Mouse (Mus musculus) myocyte (in vitro differentiated cells): ENCODE results near the gene Terb1.

Experiments
- CEBPB ChIP-seq: IDR thresholded peaks from 2 replicates; pipeline ENCODE4 v1.6.1; 2011; ENCODE audit warnings: mild to moderate bottlenecking, moderate library complexity; ENCODE audit not compliant: poor library complexity, insufficient read depth, severe bottlenecking
- E2F4 ChIP-seq: IDR thresholded peaks from one replicate; pipeline ENCODE4 v1.6.1; 2011; ENCODE audit warnings: mild to moderate bottlenecking, control low read depth, moderate library complexity; ENCODE audit not compliant: insufficient read depth
- MAX ChIP-seq: IDR thresholded peaks from one replicate; pipeline ENCODE4 v1.6.1; 2011; ENCODE audit warnings: low read depth, mild to moderate bottlenecking, control low read depth
- MYOG ChIP-seq, 3 experiments: IDR thresholded peaks; one replicate each; pipeline ENCODE4 v1.6.1; 2011; ENCODE audit warnings: control low read depth in 2 of 3, low read depth in 2 of 3, mild to moderate bottlenecking in 2 of 3; ENCODE audit not compliant: insufficient read length in 2 of 3, control insufficient read depth in 1 of 3, insufficient read depth in 1 of 3
- POLR2A ChIP-seq: IDR thresholded peaks from one replicate; pipeline ENCODE4 v1.6.1; 2011; ENCODE audit warnings: low read depth, mild to moderate bottlenecking, control low read depth, moderate library complexity; ENCODE audit not compliant: insufficient read length
- POLR2AphosphoS2 ChIP-seq: IDR thresholded peaks from one replicate; pipeline ENCODE4 v1.6.1; 2011; ENCODE audit warnings: low read depth, control low read depth; ENCODE audit not compliant: insufficient read length
- TCF3 ChIP-seq: IDR thresholded peaks from one replicate; pipeline ENCODE4 v1.6.1; 2011; ENCODE audit warnings: low read depth, control low read depth; ENCODE audit not compliant: insufficient read length
- USF1 ChIP-seq: IDR thresholded peaks from one replicate; pipeline ENCODE4 v1.6.1; 2011; ENCODE audit warnings: low read depth, mild to moderate bottlenecking, control low read depth, moderate library complexity

DNA sequence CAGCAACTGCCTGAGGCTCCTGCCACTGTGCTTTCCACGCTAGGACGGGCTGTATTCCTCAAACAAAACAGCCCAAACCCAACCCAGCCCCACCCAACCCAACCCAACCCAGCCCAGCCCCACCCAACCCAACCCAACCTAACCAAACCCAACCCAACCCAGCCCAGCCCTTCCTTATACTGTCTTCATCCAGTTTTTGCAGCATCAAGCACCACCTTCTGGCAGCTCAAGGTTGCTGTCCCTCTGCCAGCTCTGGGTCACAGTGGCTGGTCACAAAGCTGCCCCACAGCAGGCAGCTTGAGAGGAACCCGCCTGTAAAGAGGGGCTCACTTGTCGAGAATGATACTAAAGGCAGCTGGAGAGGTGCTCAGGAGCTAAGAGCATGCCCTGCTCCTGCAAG is 75.4 kb downstream of the Terb1 start:
- no peak for TF ChIP-seq MAX
- TF ChIP-seq POLR2A: no peak
- no peak for TF ChIP-seq POLR2AphosphoS2
- TF ChIP-seq E2F4: no peak
- TF ChIP-seq CEBPB: no peak
- TF ChIP-seq MYOG (IDR thresholded peaks at IDR 0.05; ENCODE audit: control insufficient read depth in 1 of 3, insufficient read depth in 1 of 3, insufficient read length in 2 of 3, low read depth in 2 of 3): no peak
- TF ChIP-seq USF1: no peak
- TF ChIP-seq TCF3: no peak
